ENCODE assay signal across 18 mouse cellular contexts in genomic region chr2:130978058-130978847, GRCm38 (mm10).
DNase-seq lines count a peak whose midpoint lies in the region; ATAC-seq lines count a peak whose summit lies in the region.
"Had no signal": no experiment of that assay in that cellular context is flagged by ENCODE, and none has a peak within 500 bp of the region (broad histone marks: within the 10 kb centered on the region; RNA-seq: fewer than 3 reads in every experiment).

No protein-coding gene starts in this region.

- no peak overlapping the region for H3K9ac ChIP-seq in heart, embryonic 12.5 days
- peak overlapping the region; percentile 58 for H3K9ac ChIP-seq in liver, embryonic 11.5 days (ENCODE audit: low read depth, low read length)
- H3K9ac ChIP-seq: midbrain, embryonic 13.5 days had no signal

- 32% methylated on average over 10 of the region's 10 CpGs for WGBS in heart, embryonic 12.5 days
- WGBS in liver, embryonic 11.5 days = 54% methylated on average over 10 of the region's 10 CpGs

- peaks cover 17% of the 10 kb centered on the region for H3K4me1 ChIP-seq in heart, embryonic 12.5 days (replicated peaks)
- peaks cover 24% of the 10 kb centered on the region for H3K4me1 ChIP-seq in liver, embryonic 11.5 days (replicated peaks; ENCODE audit: control insufficient read depth, insufficient read depth, low read length)
- H3K4me1 ChIP-seq in megakaryocyte, embryonic 14.5 days = peaks cover 61% of the 10 kb centered on the region
- H3K4me1 ChIP-seq: midbrain, embryonic 13.5 days had no signal

- H3K27ac ChIP-seq in heart, embryonic 12.5 days (ENCODE audit: poor library complexity, severe bottlenecking) = peak overlapping the region; percentile 31
- peak overlapping the region; percentile 92 for H3K27ac ChIP-seq in liver, embryonic 11.5 days (ENCODE audit: low read depth, low read length)
- H3K27ac ChIP-seq: gastrocnemius, adult 2 months; hindbrain, postnatal 0 days; midbrain, embryonic 13.5 days had no signal

- no peak for DNase-seq in heart, postnatal 14 days
- peak; percentile 53 for DNase-seq in c-Kit-positive CD71-positive TER-119-positive erythroid progenitor cells, embryonic 14.5 days (ENCODE audit: low spot score)
- no peak for DNase-seq in liver, embryonic 11.5 days (ENCODE audit: low spot score)
- DNase-seq in cerebellum, adult 9-10 months = no peak
- DNase-seq: B cell, adult 2 months; cerebellum, postnatal 10 days; gastrocnemius, adult 2 months; heart, adult 18-20 months; kidney, adult 2 months; kidney, postnatal 4 days; lung, postnatal 14 days; right cerebral cortex, adult 18-20 months had no signal

- intact Hi-C loops in heart, postnatal 14 days (cut with DNase I) = no loop called here

- ATAC-seq in heart, embryonic 12.5 days (ENCODE audit: insufficient number of reproducible peaks, low FRiP score) = peak; percentile 73
- ATAC-seq in liver, embryonic 11.5 days (replicated peaks; ENCODE audit: low FRiP score) = peak; percentile 65
- ATAC-seq in activated CD4-positive, CD25-positive, alpha-beta regulatory T cell, adult 4 months = no peak
- ATAC-seq: forebrain, embryonic 16.5 days; hindbrain, postnatal 0 days; midbrain, embryonic 13.5 days had no signal

- H3K27me3 ChIP-seq in heart, embryonic 12.5 days (replicated peaks) = no peaks in the 10 kb centered on the region
- no peaks in the 10 kb centered on the region for H3K27me3 ChIP-seq in liver, embryonic 11.5 days (replicated peaks; ENCODE audit: control insufficient read depth, insufficient read depth, low read length)
- no peaks in the 10 kb centered on the region for H3K27me3 ChIP-seq in megakaryocyte, embryonic 14.5 days (replicated peaks)
- H3K27me3 ChIP-seq: midbrain, embryonic 13.5 days had no signal

- no peaks in the 10 kb centered on the region for H3K9me3 ChIP-seq in heart, embryonic 12.5 days (replicated peaks)
- no peaks in the 10 kb centered on the region for H3K9me3 ChIP-seq in liver, embryonic 11.5 days (ENCODE audit: control insufficient read depth, low read length)
- no peaks in the 10 kb centered on the region for H3K9me3 ChIP-seq in megakaryocyte, embryonic 14.5 days
- H3K9me3 ChIP-seq: midbrain, embryonic 13.5 days had no signal

- H3K4me2 ChIP-seq in heart, embryonic 12.5 days = peak overlapping the region; percentile 37
- peak overlapping the region; percentile 55 for H3K4me2 ChIP-seq in liver, embryonic 11.5 days
- H3K4me2 ChIP-seq: midbrain, embryonic 13.5 days had no signal

- no peak overlapping the region for H3K4me3 ChIP-seq in heart, embryonic 12.5 days
- H3K4me3 ChIP-seq in liver, embryonic 11.5 days (ENCODE audit: low read depth, low read length) = no peak overlapping the region
- peak overlapping the region; percentile 79 for H3K4me3 ChIP-seq in megakaryocyte, embryonic 14.5 days (replicated peaks)
- H3K4me3 ChIP-seq: gastrocnemius, adult 2 months; midbrain, embryonic 13.5 days had no signal

- peaks cover 16% of the 10 kb centered on the region for H3K36me3 ChIP-seq in heart, embryonic 12.5 days
- 0 out of 2 replicates have a peak, but pooled peaks cover 2% of the 10 kb centered on the region for H3K36me3 ChIP-seq in liver, embryonic 11.5 days (ENCODE audit: control insufficient read depth, insufficient read depth, low read length)
- peaks cover 58% of the 10 kb centered on the region for H3K36me3 ChIP-seq in megakaryocyte, embryonic 14.5 days (replicated peaks; ENCODE audit: low read length)
